Mouse (Mus musculus) stomach, embryonic 14.5 days (tissue): Measurements from ENCODE around the gene Kiss1r. TPM values are rescaled to one million over a fixed set of nuclear protein-coding genes. Genes with fewer than 3 reads are reported as not detected.
A peak's percentile ranks its signal among the peaks of the same experiment; 100 is the strongest.
"Not testable (repeated sequence)": the region's sequence is repeated elsewhere in the genome, so short reads cannot be mapped to it uniquely, and the experiment has no call there.

Experiments used
- ATAC-seq: fragments of 200-750 bp; cut with Nextera tagmentation; 2 replicates; pipeline ENCODE4 v1.8.0; 2017; ENCODE audit warnings: low read depth, moderate TSS enrichment; ENCODE audit not compliant: insufficient number of reproducible peaks, insufficient read depth, low FRiP score
- H3K27ac ChIP-seq: fragments of 300-500 bp; sonication (generic); 2 replicates; pipeline ENCODE4 v1.5.1; 2014; ENCODE audit warnings: mild to moderate bottlenecking, low read length, moderate library complexity, mixed read lengths
- H3K27me3 ChIP-seq: fragments of 300-500 bp; sonication (generic); 2 replicates; pipeline ENCODE4 v1.6.1; 2014; ENCODE audit warnings: low read length, control low read depth, mixed read lengths; ENCODE audit not compliant: control insufficient read depth, insufficient read depth
- H3K36me3 ChIP-seq: fragments of 300-500 bp; sonication (generic); 2 replicates; pipeline ENCODE4 v1.6.1; 2014; ENCODE audit warnings: mild to moderate bottlenecking, control low read depth, low read length, moderate library complexity, mixed read lengths; ENCODE audit not compliant: control insufficient read depth, insufficient read depth
- H3K4me1 ChIP-seq: fragments of 300-500 bp; sonication (generic); 2 replicates; pipeline ENCODE4 v1.6.1; 2014; ENCODE audit warnings: low read length, control low read depth, mixed read lengths; ENCODE audit not compliant: control insufficient read depth, insufficient read depth
- H3K4me2 ChIP-seq: fragments of 300-500 bp; sonication (generic); replicated peaks from 2 replicates; pipeline ENCODE4 v1.6.1; 2014; ENCODE audit warnings: low read depth, low read length, control low read depth
- H3K4me3 ChIP-seq: fragments of 300-500 bp; sonication (generic); 2 replicates; pipeline ENCODE4 v1.5.1; 2014; ENCODE audit warnings: low read depth, low read length, control low read depth
- H3K9ac ChIP-seq: fragments of 300-500 bp; sonication (generic); replicated peaks from 2 replicates; pipeline ENCODE4 v1.6.1; 2014; ENCODE audit warnings: low read depth, mild to moderate bottlenecking, control low read depth, low read length, moderate library complexity, mixed read lengths
- H3K9me3 ChIP-seq: fragments of 300-500 bp; sonication (generic); 2 replicates; pipeline ENCODE4 v1.6.1; 2016; ENCODE audit warnings: low read depth, low read length, control low read depth; ENCODE audit not compliant: control insufficient read depth
- WGBS: fragments of 180-500 bp; shearing (Covaris S2); extraction: QIAGEN DNeasy Blood & Tissue Kit; methylation state at CpG from one replicate; pipeline ENCODE4 v1.1.7; 2014; 5-methylcytosine and 5-hydroxymethylcytosine counted together
- polyA plus RNA-seq: library from polyadenylated mRNA; unstranded; fragments of >200 nt; fragmentation: Nextera tagmentation; extraction: Ambion mirVana; gene quantifications from 2 replicates; pipeline ENCODE4 v1.2.1, GENCODE M21; 2014

The Kiss1r gene
- polyA plus RNA-seq, 1 experiment from 2014 or later: 1.0 TPM

DNA sequence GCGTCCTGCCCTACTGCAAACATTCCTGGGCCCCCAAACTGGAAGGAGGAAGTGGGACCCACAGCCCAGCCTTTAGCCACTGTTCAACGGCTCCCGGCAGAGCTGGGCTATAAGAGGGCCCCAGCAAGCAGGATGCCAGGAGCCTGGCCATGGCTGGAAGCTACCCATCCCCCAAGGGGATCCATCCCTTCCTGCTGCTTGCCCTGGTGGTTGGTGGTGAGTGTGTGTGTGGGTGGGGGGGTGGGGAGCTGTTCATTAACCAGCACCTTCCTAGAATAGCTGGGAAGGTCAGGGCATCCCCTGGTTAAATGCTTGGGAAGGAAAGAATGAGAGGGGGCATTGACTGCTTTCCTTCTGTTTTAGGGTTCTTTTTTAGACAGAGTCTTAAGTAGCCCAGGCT, 37.2 kb upstream of the Kiss1r start:
- WGBS: 31% methylated on average over 3 of the region's 3 CpGs
- no peak overlapping the region for H3K27ac ChIP-seq
- no peak for ATAC-seq
- no peaks in the 10 kb centered on the region for H3K36me3 ChIP-seq
- H3K9me3 ChIP-seq: no peaks in the 10 kb centered on the region
- H3K27me3 ChIP-seq: no peaks in the 10 kb centered on the region
- H3K4me2 ChIP-seq: no peak overlapping the region
- peaks cover 25% of the 10 kb centered on the region for H3K4me1 ChIP-seq
- no peak overlapping the region for H3K4me3 ChIP-seq
- no peak overlapping the region for H3K9ac ChIP-seq

DNA sequence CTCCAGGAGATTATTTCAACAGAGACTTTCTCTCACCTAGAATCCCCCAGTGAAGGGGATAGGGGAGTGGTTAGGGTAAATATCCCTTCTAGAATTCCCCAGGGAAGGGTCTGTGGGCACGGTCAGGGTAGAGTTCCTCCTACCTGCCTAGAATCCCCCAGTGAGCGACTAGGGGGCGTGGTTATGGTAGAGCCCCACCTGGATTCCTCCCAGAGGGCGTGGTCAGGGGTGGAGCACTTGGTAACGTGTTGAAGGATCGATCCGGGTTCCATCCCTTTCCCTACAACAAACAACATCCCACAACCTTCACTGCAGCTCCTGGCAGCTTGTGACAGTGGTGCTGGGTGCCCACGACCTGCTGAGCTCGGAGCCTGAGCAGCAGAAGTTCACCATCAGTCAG, 36.0 kb upstream of the Kiss1r start:
- no peak overlapping the region for H3K4me3 ChIP-seq
- no peak overlapping the region for H3K27ac ChIP-seq
- no peak overlapping the region for H3K4me2 ChIP-seq
- H3K27me3 ChIP-seq: no peaks in the 10 kb centered on the region
- WGBS: 18% methylated on average over 9 of the region's 9 CpGs
- no peaks in the 10 kb centered on the region for H3K9me3 ChIP-seq
- H3K4me1 ChIP-seq: peaks cover 19% of the 10 kb centered on the region
- no peak for ATAC-seq
- H3K9ac ChIP-seq: no peak overlapping the region
- no peaks in the 10 kb centered on the region for H3K36me3 ChIP-seq

GRCm38 (mm10) chr10:79881981-79882380, 34.8 kb upstream of the Kiss1r start:
- ATAC-seq: peak; percentile 37; the same call in 1 of the 2 replicates

GRCm38 (mm10) chr10:79883297-79884084, 33.3 kb upstream of the Kiss1r start:
- no peak overlapping the region for H3K4me3 ChIP-seq
- WGBS: 18% methylated on average over 22 of the region's 22 CpGs
- no peak for ATAC-seq
- no peaks in the 10 kb centered on the region for H3K27me3 ChIP-seq
- H3K27ac ChIP-seq: no peak overlapping the region
- H3K4me2 ChIP-seq: no peak overlapping the region
- H3K4me1 ChIP-seq: peaks cover 19% of the 10 kb centered on the region
- no peak overlapping the region for H3K9ac ChIP-seq
- no peaks in the 10 kb centered on the region for H3K9me3 ChIP-seq
- H3K36me3 ChIP-seq: no peaks in the 10 kb centered on the region

More at GRCm38 (mm10) chr10:79881981-79882380, 34.8 kb upstream of the Kiss1r start:
- H3K4me1 ChIP-seq: peaks cover 19% of the 10 kb centered on the region
- H3K27me3 ChIP-seq: no peaks in the 10 kb centered on the region
- no peak overlapping the region for H3K4me3 ChIP-seq
- H3K9me3 ChIP-seq: no peaks in the 10 kb centered on the region
- no peaks in the 10 kb centered on the region for H3K36me3 ChIP-seq
- peak overlapping the region; percentile 37 for H3K4me2 ChIP-seq
- H3K9ac ChIP-seq: no peak overlapping the region
- 8% methylated on average over 22 of the region's 22 CpGs for WGBS
- no peak overlapping the region for H3K27ac ChIP-seq

DNA sequence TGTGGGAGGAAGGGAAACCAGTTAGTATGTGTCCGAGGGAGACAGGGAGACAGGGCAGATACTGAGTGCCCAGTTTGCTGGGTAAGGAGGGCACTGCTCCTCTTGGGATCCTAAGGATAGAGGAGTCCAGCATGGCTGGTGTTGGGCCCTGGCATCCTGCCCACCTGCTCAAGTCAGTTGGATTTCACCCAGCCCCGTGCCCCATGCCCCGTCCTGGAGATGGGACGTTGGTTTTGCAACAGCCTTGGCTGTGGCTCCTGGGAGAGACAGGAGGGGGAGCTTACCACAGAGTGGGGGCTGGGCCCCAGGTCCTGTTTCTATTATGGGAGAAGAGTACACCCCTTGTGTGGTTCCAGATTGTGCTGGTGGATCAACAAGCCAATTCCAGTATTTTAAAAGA, 32.3 kb upstream of the Kiss1r start:
- Histone ChIP-seq H3K4me1 (peaks cover 17% of the 10 kb centered on the region), H3K36me3 (no peaks in the 10 kb centered on the region), H3K9ac (no peak overlapping the region), H3K27ac (no peak overlapping the region), H3K4me2 (no peak overlapping the region), H3K27me3 (no peaks in the 10 kb centered on the region), H3K9me3 (no peaks in the 10 kb centered on the region), H3K4me3 (no peak overlapping the region)
- 71% methylated on average over 4 of the region's 4 CpGs for WGBS
- no peak for ATAC-seq

DNA sequence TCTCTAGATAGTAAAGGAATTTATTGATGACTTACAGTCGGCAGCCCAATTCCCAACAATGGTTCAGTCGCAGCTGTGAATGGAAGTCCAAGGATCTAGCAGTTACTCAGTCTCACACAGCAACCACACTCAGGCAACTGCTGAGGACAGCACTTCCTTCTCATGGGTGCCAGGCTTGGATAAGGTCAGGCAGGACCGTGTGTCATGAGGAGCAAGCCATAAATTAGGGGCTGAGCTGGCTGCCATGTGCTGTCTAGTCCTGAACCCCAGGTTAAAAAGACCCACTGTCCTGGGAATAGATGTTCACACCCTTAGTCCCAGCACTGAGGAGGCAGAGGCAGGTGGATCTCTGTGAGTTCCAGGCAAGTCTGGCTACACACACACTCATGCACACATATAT, 31.8 kb upstream of the Kiss1r start:
- ATAC-seq: not testable (repeated sequence)
- WGBS: 66% methylated on average over 2 of the region's 3 CpGs

GRCm38 (mm10) chr10:79886054-79886453, 30.7 kb upstream of the Kiss1r start, which contains the start of gene Elane:
Gene Elane, plus strand, starts transcription at chr10:79886247.
- Histone ChIP-seq H3K4me3 (no peak within 1 kb of the TSS), H3K36me3 (no peaks in the 10 kb centered on the region), H3K27me3 (no peaks in the 10 kb centered on the region), H3K4me2 (no peak within 1 kb of the TSS), H3K4me1 (peaks cover 12% of the 10 kb centered on the region), H3K27ac (no peak within 1 kb of the TSS), H3K9me3 (no peaks in the 10 kb centered on the region), H3K9ac (no peak within 1 kb of the TSS)
- 82% methylated on average over 6 of the region's 6 CpGs for WGBS
- ATAC-seq: no peak

More for the DNA sequence above, 31.8 kb upstream of the Kiss1r start:
- not testable (repeated sequence) for H3K36me3 ChIP-seq, H3K9me3 ChIP-seq, H3K9ac ChIP-seq, H3K27me3 ChIP-seq, H3K4me2 ChIP-seq, H3K27ac ChIP-seq, H3K4me3 ChIP-seq
- peaks cover 12% of the 10 kb centered on the region for H3K4me1 ChIP-seq

DNA sequence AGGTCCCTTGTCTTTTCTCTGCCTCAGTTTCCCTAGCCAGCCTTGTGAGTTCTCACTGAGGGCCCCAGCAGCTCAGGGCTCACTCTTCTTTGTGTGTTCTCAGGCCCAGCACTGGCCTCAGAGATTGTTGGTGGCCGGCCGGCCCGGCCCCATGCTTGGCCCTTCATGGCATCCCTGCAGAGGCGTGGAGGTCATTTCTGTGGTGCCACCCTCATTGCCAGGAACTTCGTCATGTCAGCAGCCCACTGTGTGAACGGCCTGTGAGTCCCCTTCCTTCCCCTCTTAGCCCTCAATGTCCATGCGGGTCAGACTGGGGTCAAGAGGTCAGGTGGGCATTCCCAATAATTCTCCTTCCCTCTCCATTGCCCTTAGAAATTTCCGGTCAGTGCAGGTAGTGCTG, 30.2 kb upstream of the Kiss1r start:
- Histone ChIP-seq H3K4me1 (peaks cover 12% of the 10 kb centered on the region), H3K36me3 (no peaks in the 10 kb centered on the region), H3K9me3 (no peaks in the 10 kb centered on the region), H3K27ac (no peak overlapping the region), H3K27me3 (no peaks in the 10 kb centered on the region), H3K4me2 (no peak overlapping the region), H3K9ac (no peak overlapping the region), H3K4me3 (no peak overlapping the region)
- ATAC-seq: no peak
- WGBS: 79% methylated on average over 8 of the region's 8 CpGs

DNA sequence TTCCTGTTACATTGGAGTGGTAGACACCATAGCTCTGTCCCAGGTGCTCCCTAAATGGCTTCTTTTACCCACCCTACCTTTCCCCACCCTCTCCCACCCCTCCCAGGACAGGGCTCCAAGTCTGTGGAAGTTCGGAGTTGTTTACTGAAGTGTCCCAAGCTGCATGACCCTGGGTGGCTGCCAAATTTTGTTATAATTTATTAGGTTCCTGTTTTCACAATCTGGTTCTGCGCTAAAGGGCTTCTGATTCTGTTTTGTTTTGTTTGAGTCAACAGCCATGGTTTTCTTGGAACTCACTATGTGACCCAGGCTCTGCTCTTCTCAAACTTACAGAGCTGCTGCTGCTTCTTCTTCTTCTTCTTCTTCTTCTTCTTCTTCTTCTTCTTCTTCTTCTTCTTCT, 27.4 kb upstream of the Kiss1r start:
- H3K9ac ChIP-seq: no peak overlapping the region
- H3K36me3 ChIP-seq: peaks cover 4% of the 10 kb centered on the region
- H3K4me1 ChIP-seq: no peaks in the 10 kb centered on the region
- H3K27ac ChIP-seq: no peak overlapping the region
- WGBS: 62% methylated on average over 2 of the region's 2 CpGs
- H3K9me3 ChIP-seq: no peaks in the 10 kb centered on the region
- no peak overlapping the region for H3K4me2 ChIP-seq
- no peak overlapping the region for H3K4me3 ChIP-seq
- H3K27me3 ChIP-seq: no peaks in the 10 kb centered on the region
- ATAC-seq: no peak
